Mouse (Mus musculus): Measurements from ENCODE around the gene Grin2a. TPM values are rescaled to one million over a fixed set of nuclear protein-coding genes. Genes with fewer than 3 reads are reported as not detected.

Gene Grin2a
- polyA plus RNA-seq, 1 experiment: 39.1 TPM

GRCm38 (mm10) chr16:9709921-9710320, 285.4 kb downstream of the Grin2a start:
- Histone ChIP-seq H3K27ac (ENCODE audit: insufficient read depth, low read length) (no peak overlapping the region), H3K4me3 (ENCODE audit: insufficient read depth, low read length) (no peak overlapping the region), H3K4me1 (ENCODE audit: control insufficient read depth, insufficient read depth, low read length) (peaks cover 2% of the 10 kb centered on the region)
- TF ChIP-seq POLR2A (IDR thresholded peaks at IDR 0.05; ENCODE audit: extremely low read depth, insufficient read depth, low read length) (no peak), CTCF (IDR thresholded peaks at IDR 0.05; ENCODE audit: extremely low read depth, insufficient read depth, low read length) (no peak)

DNA sequence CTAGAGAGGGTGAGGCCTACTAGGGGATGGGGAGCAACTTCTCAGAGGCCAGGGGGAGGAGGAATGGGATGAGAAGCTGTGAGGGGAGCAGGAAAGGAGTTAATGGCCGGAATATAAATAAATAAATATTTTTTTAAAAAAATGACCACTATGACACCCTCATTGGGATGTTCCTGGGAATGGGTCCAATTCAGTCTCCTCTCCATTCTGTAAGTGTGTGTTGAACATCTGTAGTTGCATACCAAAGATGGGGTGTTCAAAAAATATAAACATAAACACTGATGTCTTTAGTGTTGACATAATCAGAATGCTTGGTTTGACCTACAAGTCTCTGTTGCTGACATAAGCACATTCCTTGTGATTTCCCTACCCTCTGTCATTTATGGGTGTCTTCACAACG, 298.2 kb downstream of the Grin2a start:
- no peak overlapping the region for H3K4me3 ChIP-seq (ENCODE audit: insufficient read depth, low read length)
- TF ChIP-seq CTCF (IDR thresholded peaks at IDR 0.05; ENCODE audit: extremely low read depth, insufficient read depth, low read length): no peak
- no peak for TF ChIP-seq POLR2A (IDR thresholded peaks at IDR 0.05; ENCODE audit: extremely low read depth, insufficient read depth, low read length)
- peaks cover 8% of the 10 kb centered on the region for H3K4me1 ChIP-seq (ENCODE audit: control insufficient read depth, insufficient read depth, low read length)
- H3K27ac ChIP-seq (ENCODE audit: insufficient read depth, low read length): no peak overlapping the region

GRCm38 (mm10) chr16:9694081-9694480, 301.3 kb downstream of the Grin2a start:
- Histone ChIP-seq H3K4me3 (ENCODE audit: insufficient read depth, low read length) (no peak overlapping the region), H3K27ac (ENCODE audit: insufficient read depth, low read length) (0 out of 2 replicates have a peak overlapping the region, but pooled peaks have one; percentile 28), H3K4me1 (ENCODE audit: control insufficient read depth, insufficient read depth, low read length) (peaks cover 6% of the 10 kb centered on the region)
- TF ChIP-seq CTCF (IDR thresholded peaks at IDR 0.05; ENCODE audit: extremely low read depth, insufficient read depth, low read length) (no peak), POLR2A (IDR thresholded peaks at IDR 0.05; ENCODE audit: extremely low read depth, insufficient read depth, low read length) (no peak)

- Histone ChIP-seq H3K4me1 (ENCODE audit: control insufficient read depth, insufficient read depth, low read length) (peaks cover 13% of the 10 kb centered on the region; the same call in 1 of the 2 replicates), H3K27ac (ENCODE audit: insufficient read depth, low read length) (0 out of 2 replicates have a peak overlapping the region, but pooled peaks have one; percentile 64), H3K4me3 (ENCODE audit: insufficient read depth, low read length) (no peak overlapping the region)
- TF ChIP-seq CTCF (IDR thresholded peaks at IDR 0.05; ENCODE audit: extremely low read depth, insufficient read depth, low read length): no peak
- TF ChIP-seq POLR2A (IDR thresholded peaks at IDR 0.05; ENCODE audit: extremely low read depth, insufficient read depth, low read length): no peak
Observed at GRCm38 (mm10) chr16:9688523-9689140, 306.7 kb downstream of the Grin2a start.

GRCm38 (mm10) chr16:9680572-9680971, 314.8 kb downstream of the Grin2a start:
- TF ChIP-seq CTCF (IDR thresholded peaks at IDR 0.05; ENCODE audit: extremely low read depth, insufficient read depth, low read length) (no peak), POLR2A (IDR thresholded peaks at IDR 0.05; ENCODE audit: extremely low read depth, insufficient read depth, low read length) (no peak)
- H3K27ac ChIP-seq (ENCODE audit: insufficient read depth, low read length): no peak overlapping the region

GRCm38 (mm10) chr16:9679994-9680393, 315.4 kb downstream of the Grin2a start:
- Histone ChIP-seq H3K27ac (ENCODE audit: insufficient read depth, low read length) (no peak overlapping the region), H3K4me3 (ENCODE audit: insufficient read depth, low read length) (no peak overlapping the region), H3K4me1 (ENCODE audit: control insufficient read depth, insufficient read depth, low read length) (peaks cover 3% of the 10 kb centered on the region; the same call in 1 of the 2 replicates)
- no peak for TF ChIP-seq CTCF (IDR thresholded peaks at IDR 0.05; ENCODE audit: extremely low read depth, insufficient read depth, low read length)
- no peak for TF ChIP-seq POLR2A (IDR thresholded peaks at IDR 0.05; ENCODE audit: extremely low read depth, insufficient read depth, low read length)

More at GRCm38 (mm10) chr16:9680572-9680971, 314.8 kb downstream of the Grin2a start:
- Histone ChIP-seq H3K4me1 (ENCODE audit: control insufficient read depth, insufficient read depth, low read length) (peaks cover 3% of the 10 kb centered on the region; the same call in 1 of the 2 replicates), H3K4me3 (ENCODE audit: insufficient read depth, low read length) (no peak overlapping the region)

GRCm38 (mm10) chr16:9678750-9679149, 316.6 kb downstream of the Grin2a start:
- H3K4me1 ChIP-seq (ENCODE audit: control insufficient read depth, insufficient read depth, low read length): no peaks in the 10 kb centered on the region; the same call in 1 of the 2 replicates
- H3K27ac ChIP-seq (ENCODE audit: insufficient read depth, low read length): no peak overlapping the region
- no peak overlapping the region for H3K4me3 ChIP-seq (ENCODE audit: insufficient read depth, low read length)
- TF ChIP-seq POLR2A (IDR thresholded peaks at IDR 0.05; ENCODE audit: extremely low read depth, insufficient read depth, low read length): no peak
- TF ChIP-seq CTCF (IDR thresholded peaks at IDR 0.05; ENCODE audit: extremely low read depth, insufficient read depth, low read length): no peak

DNA sequence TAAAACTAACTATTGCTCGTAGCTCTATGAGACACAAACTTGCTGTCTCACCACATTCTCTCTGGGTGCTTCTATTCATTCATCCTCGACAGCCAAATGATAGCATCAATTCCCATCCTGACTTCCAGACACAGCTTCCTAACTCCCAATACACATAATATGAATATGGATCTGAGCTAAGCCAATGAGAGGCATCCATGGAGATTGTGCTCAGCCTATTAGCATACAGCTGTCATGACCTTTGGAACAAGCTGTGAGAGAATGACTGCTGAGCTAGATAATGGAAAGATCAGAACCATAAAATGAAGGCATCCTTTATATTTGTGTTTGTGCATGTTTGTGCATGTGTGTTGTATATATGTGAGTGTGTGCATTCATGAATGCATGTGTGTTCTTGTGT, 323.0 kb downstream of the Grin2a start:
- no peak overlapping the region for H3K27ac ChIP-seq (ENCODE audit: insufficient read depth, low read length)

GRCm38 (mm10) chr16:9671222-9671621, 324.1 kb downstream of the Grin2a start:
- Histone ChIP-seq H3K27ac (ENCODE audit: insufficient read depth, low read length) (no peak overlapping the region), H3K4me1 (ENCODE audit: control insufficient read depth, insufficient read depth, low read length) (peaks cover 6% of the 10 kb centered on the region; the same call in 1 of the 2 replicates), H3K4me3 (ENCODE audit: insufficient read depth, low read length) (no peak overlapping the region)
- TF ChIP-seq POLR2A (IDR thresholded peaks at IDR 0.05; ENCODE audit: extremely low read depth, insufficient read depth, low read length) (no peak), CTCF (IDR thresholded peaks at IDR 0.05; ENCODE audit: extremely low read depth, insufficient read depth, low read length) (no peak)

More for the DNA sequence above, 323.0 kb downstream of the Grin2a start:
- Histone ChIP-seq H3K4me3 (ENCODE audit: insufficient read depth, low read length) (no peak overlapping the region), H3K4me1 (ENCODE audit: control insufficient read depth, insufficient read depth, low read length) (peaks cover 6% of the 10 kb centered on the region; the same call in 1 of the 2 replicates)
- no peak for TF ChIP-seq POLR2A (IDR thresholded peaks at IDR 0.05; ENCODE audit: extremely low read depth, insufficient read depth, low read length)
- no peak for TF ChIP-seq CTCF (IDR thresholded peaks at IDR 0.05; ENCODE audit: extremely low read depth, insufficient read depth, low read length)

- H3K27ac ChIP-seq (ENCODE audit: insufficient read depth, low read length): 0 out of 2 replicates have a peak overlapping the region, but pooled peaks have one; percentile 27
Observed at GRCm38 (mm10) chr16:9670750-9671161, 324.6 kb downstream of the Grin2a start.

More at GRCm38 (mm10) chr16:9670750-9671161, 324.6 kb downstream of the Grin2a start:
- Histone ChIP-seq H3K4me1 (ENCODE audit: control insufficient read depth, insufficient read depth, low read length) (peaks cover 6% of the 10 kb centered on the region; the same call in 1 of the 2 replicates), H3K4me3 (ENCODE audit: insufficient read depth, low read length) (no peak overlapping the region)
- no peak for TF ChIP-seq CTCF (IDR thresholded peaks at IDR 0.05; ENCODE audit: extremely low read depth, insufficient read depth, low read length)
- no peak for TF ChIP-seq POLR2A (IDR thresholded peaks at IDR 0.05; ENCODE audit: extremely low read depth, insufficient read depth, low read length)
